Mouse (Mus musculus): ENCODE measurements around the gene Galnt18. TPM values are rescaled to one million over a fixed set of nuclear protein-coding genes. Genes with fewer than 3 reads are reported as not detected.

The Galnt18 gene
- polyA plus RNA-seq, 1 experiment from 2014 or later, result 20.5 TPM

DNA sequence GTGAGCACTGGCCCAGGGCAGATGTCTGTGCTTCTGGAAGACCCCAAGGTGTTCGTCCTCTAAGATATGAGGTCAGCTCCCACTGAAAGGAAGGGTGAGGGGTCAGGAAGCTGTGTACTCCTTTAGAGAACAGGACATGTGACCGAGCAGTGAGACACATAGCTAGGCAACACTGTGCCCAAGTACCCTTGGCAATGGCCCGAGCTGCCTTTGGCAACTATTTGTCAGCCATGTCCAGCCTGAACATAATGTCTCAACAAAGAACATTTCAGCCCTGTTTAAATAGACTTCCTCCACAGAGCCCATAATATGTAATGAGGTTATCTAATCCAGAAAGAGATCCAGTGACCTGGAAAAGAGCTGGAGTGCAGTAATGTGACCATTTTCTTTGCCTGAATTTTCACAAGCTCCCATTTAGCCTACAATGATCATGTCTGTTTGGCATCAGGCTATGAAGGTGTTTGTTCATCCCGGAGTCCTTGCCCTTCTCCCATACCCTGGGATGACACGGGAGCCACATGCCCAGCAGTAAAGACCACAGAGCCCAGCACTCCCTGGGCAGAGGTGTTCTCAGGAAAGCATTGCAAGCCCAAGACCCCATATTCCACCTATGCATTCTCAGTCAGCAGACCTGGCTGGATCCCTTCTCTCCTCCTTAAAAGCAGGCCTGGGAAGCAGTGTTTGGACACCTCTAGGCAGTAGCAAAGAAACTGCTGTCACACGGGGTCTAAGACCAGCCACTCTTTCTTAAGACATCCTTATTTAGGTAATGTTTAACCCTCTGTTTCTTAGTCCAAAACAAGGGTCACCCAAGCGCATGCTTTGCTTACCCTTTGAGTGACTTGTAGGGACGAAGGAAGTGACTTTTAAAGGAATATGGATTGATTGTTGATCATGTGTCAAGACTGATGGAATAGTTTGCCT lies 49.2 kb downstream of the Galnt18 start:
- TF ChIP-seq EP300 (optimal IDR thresholded peaks at IDR 0.05) (no peak), CTCF (IDR thresholded peaks at IDR 0.05; ENCODE audit: low read depth) (no peak)
- no peaks in the 10 kb centered on the region for H3K36me3 ChIP-seq (ENCODE audit: control insufficient read depth, insufficient read depth, low read length)
- no peak overlapping the region for H3K9ac ChIP-seq (ENCODE audit: low read length)
- WGBS, result 78% methylated on average over 8 of the region's 8 CpGs
- no peak for DNase-seq (ENCODE audit: low spot score)
- ATAC-seq (ENCODE audit: low FRiP score, low TSS enrichment), result no peak
- no peaks in the 10 kb centered on the region for H3K27me3 ChIP-seq (ENCODE audit: control insufficient read depth, insufficient read depth, low read length)
- no peaks in the 10 kb centered on the region for H3K9me3 ChIP-seq (ENCODE audit: control insufficient read depth, low read length)
- no peaks in the 10 kb centered on the region for H3K4me1 ChIP-seq (replicated peaks; ENCODE audit: control insufficient read depth, insufficient read depth)
- no peak overlapping the region for H3K4me2 ChIP-seq (replicated peaks; ENCODE audit: low read depth)
- no peak overlapping the region for H3K4me3 ChIP-seq (ENCODE audit: low read depth, low read length)
- H3K27ac ChIP-seq (replicated peaks), result no peak overlapping the region

DNA sequence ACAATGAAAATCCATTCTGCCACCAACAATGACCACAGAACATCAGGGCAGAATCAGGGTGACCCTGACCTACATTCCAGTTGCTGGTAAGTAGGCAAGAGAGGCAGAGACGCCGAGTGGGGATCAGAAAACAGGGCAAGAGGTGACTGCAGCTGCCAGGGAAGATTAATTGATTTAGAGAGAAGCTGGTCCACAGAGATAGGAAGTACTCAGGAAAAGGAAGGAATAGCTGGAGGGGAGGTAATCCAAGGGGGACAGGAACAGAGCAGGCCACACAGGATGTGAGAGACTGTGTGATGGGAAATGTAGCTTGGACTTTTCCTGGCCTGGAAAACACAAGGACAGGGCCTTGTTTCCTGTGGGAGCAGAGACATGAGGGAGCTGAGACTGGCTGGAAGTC lies 52.8 kb downstream of the Galnt18 start:
- Histone ChIP-seq H3K9me3 (ENCODE audit: control insufficient read depth, low read length) (no peaks in the 10 kb centered on the region), H3K27ac (replicated peaks) (no peak overlapping the region)

DNA sequence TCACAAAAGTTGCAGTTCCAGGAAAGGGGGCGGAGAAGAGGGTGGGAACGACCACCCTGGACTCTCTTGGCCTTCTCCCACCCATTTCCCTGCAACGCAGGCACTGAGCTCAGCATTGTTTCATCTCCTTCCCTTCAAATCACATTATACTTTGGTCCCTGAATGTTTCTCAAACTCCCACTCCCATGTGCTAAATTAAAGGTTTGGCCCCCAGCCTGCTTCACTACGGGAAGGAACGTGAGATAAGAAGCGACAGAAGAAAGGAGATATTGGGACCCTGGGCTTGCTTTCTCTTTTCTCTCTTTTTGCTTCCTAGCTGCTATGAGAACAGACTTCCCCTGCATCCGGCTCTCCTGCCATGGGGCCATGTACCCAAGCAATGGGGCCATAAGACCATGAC lies 55.0 kb downstream of the Galnt18 start:
- no peaks in the 10 kb centered on the region; the same call in 1 of the 2 replicates for H3K4me1 ChIP-seq (replicated peaks; ENCODE audit: control insufficient read depth, insufficient read depth)
- no peak overlapping the region for H3K9ac ChIP-seq (ENCODE audit: low read length)
- TF ChIP-seq EP300 (optimal IDR thresholded peaks at IDR 0.05), result no peak
- no peak for TF ChIP-seq CTCF (IDR thresholded peaks at IDR 0.05; ENCODE audit: low read depth)
- DNase-seq (ENCODE audit: low spot score), result no peak
- no peaks in the 10 kb centered on the region for H3K36me3 ChIP-seq (ENCODE audit: control insufficient read depth, insufficient read depth, low read length)
- 50% methylated on average over 7 of the region's 7 CpGs for WGBS
- H3K27me3 ChIP-seq (ENCODE audit: control insufficient read depth, insufficient read depth, low read length), result no peaks in the 10 kb centered on the region
- no peak overlapping the region for H3K4me2 ChIP-seq (replicated peaks; ENCODE audit: low read depth)
- peak overlapping the region; percentile 53 for H3K27ac ChIP-seq (replicated peaks)
- no peaks in the 10 kb centered on the region for H3K9me3 ChIP-seq (ENCODE audit: control insufficient read depth, low read length)
- no peak overlapping the region for H3K4me3 ChIP-seq (ENCODE audit: low read depth, low read length)
- no peak for ATAC-seq (ENCODE audit: low FRiP score, low TSS enrichment)

More for the DNA sequence above, 52.8 kb downstream of the Galnt18 start:
- Histone ChIP-seq H3K4me3 (ENCODE audit: low read depth, low read length) (no peak overlapping the region), H3K4me2 (replicated peaks; ENCODE audit: low read depth) (no peak overlapping the region), H3K4me1 (replicated peaks; ENCODE audit: control insufficient read depth, insufficient read depth) (no peaks in the 10 kb centered on the region), H3K27me3 (ENCODE audit: control insufficient read depth, insufficient read depth, low read length) (no peaks in the 10 kb centered on the region), H3K36me3 (ENCODE audit: control insufficient read depth, insufficient read depth, low read length) (no peaks in the 10 kb centered on the region), H3K9ac (ENCODE audit: low read length) (no peak overlapping the region)
- 51% methylated on average over 2 of the region's 2 CpGs for WGBS
- ATAC-seq (ENCODE audit: low FRiP score, low TSS enrichment) (no peak), DNase-seq (ENCODE audit: low spot score) (no peak)
- no peak for TF ChIP-seq EP300 (optimal IDR thresholded peaks at IDR 0.05)
- no peak for TF ChIP-seq CTCF (IDR thresholded peaks at IDR 0.05; ENCODE audit: low read depth)

DNA sequence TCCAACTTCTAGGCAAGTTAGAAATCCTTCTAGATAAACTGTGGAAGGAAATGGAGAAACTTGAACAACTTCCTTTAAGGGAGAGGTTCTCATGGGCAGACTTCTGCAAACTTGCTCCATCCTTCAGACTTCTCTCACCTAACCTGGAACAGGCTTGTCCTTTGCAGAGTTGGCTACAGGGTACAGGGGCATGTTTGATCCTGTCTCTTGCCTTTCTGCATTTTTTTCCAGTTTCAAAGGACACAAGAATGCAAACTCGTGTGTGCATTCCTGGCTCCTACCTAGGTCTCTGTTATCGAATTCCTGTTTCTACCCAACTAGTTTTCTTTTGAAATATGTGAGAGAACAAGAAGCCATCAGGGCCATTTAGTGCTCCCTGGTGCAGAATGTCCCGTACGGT lies 55.8 kb downstream of the Galnt18 start:
- no peaks in the 10 kb centered on the region for H3K9me3 ChIP-seq (ENCODE audit: control insufficient read depth, low read length)
- no peak overlapping the region for H3K4me3 ChIP-seq (ENCODE audit: low read depth, low read length)
- no peak overlapping the region for H3K4me2 ChIP-seq (replicated peaks; ENCODE audit: low read depth)
- H3K36me3 ChIP-seq (ENCODE audit: control insufficient read depth, insufficient read depth, low read length), result no peaks in the 10 kb centered on the region
- no peak for DNase-seq (ENCODE audit: low spot score)
- no peaks in the 10 kb centered on the region for H3K27me3 ChIP-seq (ENCODE audit: control insufficient read depth, insufficient read depth, low read length)
- no peak overlapping the region for H3K9ac ChIP-seq (ENCODE audit: low read length)
- no peaks in the 10 kb centered on the region; the same call in 1 of the 2 replicates for H3K4me1 ChIP-seq (replicated peaks; ENCODE audit: control insufficient read depth, insufficient read depth)
- ATAC-seq (ENCODE audit: low FRiP score, low TSS enrichment), result no peak
- TF ChIP-seq CTCF (IDR thresholded peaks at IDR 0.05; ENCODE audit: low read depth) (no peak), EP300 (optimal IDR thresholded peaks at IDR 0.05) (no peak)
- H3K27ac ChIP-seq (replicated peaks), result 0 out of 2 replicates have a peak overlapping the region, but pooled peaks have one; percentile 53
- 62% methylated on average over 4 of the region's 4 CpGs for WGBS

DNA sequence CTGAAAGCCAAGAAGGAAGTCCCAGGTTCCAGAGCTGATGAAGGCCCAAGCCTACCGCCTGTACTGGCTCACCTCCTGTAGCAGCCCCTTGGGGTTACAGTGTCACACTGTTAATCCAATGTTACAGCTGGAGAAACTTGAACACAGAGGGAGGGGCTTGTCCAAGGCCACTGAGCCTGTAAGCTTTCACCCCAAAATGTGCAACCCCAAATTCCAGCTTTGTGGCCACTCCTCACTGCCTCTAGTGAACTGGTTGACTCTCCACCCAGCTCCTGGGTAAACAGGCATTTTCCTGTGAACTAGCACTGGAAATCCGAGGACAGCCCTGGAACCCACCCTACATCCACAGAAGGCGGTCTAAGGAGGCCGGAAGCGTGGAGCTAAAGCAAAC lies 58.5 kb downstream of the Galnt18 start:
- Histone ChIP-seq H3K9me3 (ENCODE audit: control insufficient read depth, low read length) (no peaks in the 10 kb centered on the region), H3K27me3 (ENCODE audit: control insufficient read depth, insufficient read depth, low read length) (no peaks in the 10 kb centered on the region), H3K9ac (ENCODE audit: low read length) (no peak overlapping the region), H3K4me3 (ENCODE audit: low read depth, low read length) (no peak overlapping the region), H3K4me2 (replicated peaks; ENCODE audit: low read depth) (no peak overlapping the region), H3K36me3 (ENCODE audit: control insufficient read depth, insufficient read depth, low read length) (no peaks in the 10 kb centered on the region), H3K4me1 (replicated peaks; ENCODE audit: control insufficient read depth, insufficient read depth) (no peaks in the 10 kb centered on the region; the same call in 1 of the 2 replicates), H3K27ac (replicated peaks) (peak overlapping the region; percentile 86)
- no peak for ATAC-seq (ENCODE audit: low FRiP score, low TSS enrichment)
- TF ChIP-seq CTCF (IDR thresholded peaks at IDR 0.05; ENCODE audit: low read depth) (no peak), EP300 (optimal IDR thresholded peaks at IDR 0.05) (no peak)
- 69% methylated on average over 5 of the region's 5 CpGs for WGBS
- DNase-seq (ENCODE audit: low spot score), result no peak
